Mouse (Mus musculus) forebrain, postnatal 0 days (tissue): ENCODE measurements at regions not wholly inside any gene's neighbourhood (a gene's known extent, or its start where the extent isn't known, plus 50 kb on each side); places are given as distances from the start of the nearest gene placed in this dataset.

Experiments used
- ATAC-seq: fragments of 200-750 bp; cut with Nextera tagmentation; 2 replicates; pipeline ENCODE4 v1.8.0; 2017; ENCODE audit warnings: mild to moderate bottlenecking, moderate library complexity
- DNase-seq: peaks from one replicate; pipeline ENCODE4 v3.0.0-alpha.2; 2015
- H3K27ac ChIP-seq: fragments of 300-500 bp; sonication (generic); 2 replicates; pipeline ENCODE4 v1.5.1; 2014; ENCODE audit warnings: low read depth, mild to moderate bottlenecking, antibody characterized with exemption, low read length, moderate library complexity, mixed read lengths
- H3K27me3 ChIP-seq: fragments of 300-500 bp; sonication (generic); 2 replicates; pipeline ENCODE4 v1.6.1; 2014; ENCODE audit warnings: mild to moderate bottlenecking, low read length, mixed read lengths; ENCODE audit not compliant: insufficient read depth
- H3K36me3 ChIP-seq: fragments of 300-500 bp; sonication (generic); 2 replicates; pipeline ENCODE4 v1.6.1; 2014; ENCODE audit warnings: mild to moderate bottlenecking, moderate library complexity; ENCODE audit not compliant: insufficient read depth
- H3K4me1 ChIP-seq: fragments of 300-500 bp; sonication (generic); 2 replicates; pipeline ENCODE4 v1.6.1; 2014; ENCODE audit warnings: antibody characterized with exemption; ENCODE audit not compliant: insufficient read depth
- H3K4me2 ChIP-seq: fragments of 300-500 bp; sonication (generic); 2 replicates; pipeline ENCODE4 v1.6.1; 2014; ENCODE audit warnings: low read depth, mild to moderate bottlenecking, moderate library complexity
- H3K4me3 ChIP-seq: fragments of 300-500 bp; sonication (generic); 2 replicates; pipeline ENCODE4 v1.5.1; 2014; ENCODE audit warnings: low read depth, low read length, mixed read lengths
- H3K9ac ChIP-seq: fragments of 300-500 bp; sonication (generic); 2 replicates; pipeline ENCODE4 v1.6.1; 2014; ENCODE audit warnings: mild to moderate bottlenecking
- H3K9me3 ChIP-seq: fragments of 300-500 bp; sonication (generic); 2 replicates; pipeline ENCODE4 v1.6.1; 2016; ENCODE audit warnings: low read length
- CTCF ChIP-seq: sonication (generic); IDR thresholded peaks from 2 replicates; pipeline ENCODE4 v1.5.1; 2016; ENCODE audit warnings: antibody characterized with exemption, control low read depth, low read depth
- WGBS: fragments of 180-500 bp; shearing (Covaris S2); extraction: QIAGEN DNeasy Blood & Tissue Kit; methylation state at CpG from one replicate; pipeline ENCODE4 v1.1.7; 2014; 5-methylcytosine and 5-hydroxymethylcytosine counted together

- TF ChIP-seq CTCF: 0 out of 2 replicates have a peak, but pooled peaks have one; percentile 25
- Histone ChIP-seq H3K36me3 (no peaks in the 10 kb centered on the region), H3K4me3 (no peak overlapping the region), H3K4me2 (no peak overlapping the region), H3K27me3 (no peaks in the 10 kb centered on the region), H3K9me3 (no peaks in the 10 kb centered on the region), H3K4me1 (peaks cover 8% of the 10 kb centered on the region), H3K9ac (no peak overlapping the region), H3K27ac (peak overlapping the region; percentile 55)
- WGBS: 52% methylated on average over 4 of the region's 4 CpGs
- DNase-seq: peak; percentile 69
- peak; percentile 77 for ATAC-seq
These were observed 221.5 kb downstream of the Tmem182 start for GRCm38 (mm10) chr1:41026943-41027342.

- Histone ChIP-seq H3K36me3 (no peaks in the 10 kb centered on the region), H3K4me3 (no peak overlapping the region), H3K9me3 (no peaks in the 10 kb centered on the region), H3K4me2 (no peak overlapping the region), H3K27me3 (no peaks in the 10 kb centered on the region), H3K9ac (no peak overlapping the region), H3K4me1 (peaks cover 8% of the 10 kb centered on the region), H3K27ac (peak overlapping the region; percentile 55)
- no peak for TF ChIP-seq CTCF
- 15% methylated on average over 4 of the region's 4 CpGs for WGBS
- ATAC-seq: peak; percentile 94
- DNase-seq: peak; percentile 90
These were observed 222.2 kb downstream of the Tmem182 start for GRCm38 (mm10) chr1:41027540-41027978.

GRCm38 (mm10) chr1:41028021-41028420 lies 222.6 kb downstream of the Tmem182 start:
- no peaks in the 10 kb centered on the region for H3K27me3 ChIP-seq
- no peaks in the 10 kb centered on the region for H3K36me3 ChIP-seq
- H3K9me3 ChIP-seq: no peaks in the 10 kb centered on the region
- H3K4me3 ChIP-seq: no peak overlapping the region
- peaks cover 8% of the 10 kb centered on the region for H3K4me1 ChIP-seq
- 43% methylated on average over 2 of the region's 2 CpGs for WGBS
- no peak overlapping the region for H3K9ac ChIP-seq
- H3K4me2 ChIP-seq: no peak overlapping the region
- ATAC-seq (no peak), DNase-seq (peak; percentile 50)
- TF ChIP-seq CTCF: no peak
- peak overlapping the region; percentile 55 for H3K27ac ChIP-seq

- no peak for TF ChIP-seq CTCF
- Histone ChIP-seq H3K27ac (peak overlapping the region; percentile 76), H3K4me3 (no peak overlapping the region), H3K36me3 (no peaks in the 10 kb centered on the region), H3K4me2 (0 out of 2 replicates have a peak overlapping the region, but pooled peaks have one; percentile 0), H3K27me3 (no peaks in the 10 kb centered on the region), H3K9me3 (no peaks in the 10 kb centered on the region), H3K4me1 (no peaks in the 10 kb centered on the region), H3K9ac (no peak overlapping the region; the same call in 1 of the 2 replicates)
- ATAC-seq (no peak), DNase-seq (peak; percentile 54)
- WGBS: 48% methylated on average over 22 of the region's 22 CpGs
These were observed 229.9 kb downstream of the Tmem182 start for GRCm38 (mm10) chr1:41035085-41035880.

GRCm38 (mm10) chr1:41036940-41037339 lies 231.5 kb downstream of the Tmem182 start:
- Histone ChIP-seq H3K27ac (peak overlapping the region; percentile 66), H3K27me3 (no peaks in the 10 kb centered on the region), H3K36me3 (no peaks in the 10 kb centered on the region), H3K9ac (no peak overlapping the region), H3K4me1 (no peaks in the 10 kb centered on the region), H3K4me2 (peak overlapping the region; percentile 40), H3K9me3 (no peaks in the 10 kb centered on the region), H3K4me3 (peak overlapping the region; percentile 16; the same call in 1 of the 2 replicates)
- TF ChIP-seq CTCF: no peak
- peak; percentile 76 for DNase-seq
- 18% methylated on average over 12 of the region's 12 CpGs for WGBS
- peak; percentile 75 for ATAC-seq

- TF ChIP-seq CTCF: no peak
- ATAC-seq: peak; percentile 42; the same call in 1 of the 2 replicates
- 54% methylated on average over 5 of the region's 5 CpGs for WGBS
These were observed 249.1 kb downstream of the Tmem182 start for GRCm38 (mm10) chr1:41054426-41054955.

GRCm38 (mm10) chr1:41055761-41056160 lies 250.4 kb downstream of the Tmem182 start:
- TF ChIP-seq CTCF: no peak
- no peaks in the 10 kb centered on the region for H3K9me3 ChIP-seq
- no peaks in the 10 kb centered on the region for H3K27me3 ChIP-seq
- no peak overlapping the region for H3K4me2 ChIP-seq
- H3K36me3 ChIP-seq: no peaks in the 10 kb centered on the region
- H3K9ac ChIP-seq: no peak overlapping the region
- no peak overlapping the region for H3K4me3 ChIP-seq
- no peak for ATAC-seq
- H3K4me1 ChIP-seq: 0 out of 2 replicates have a peak, but pooled peaks cover 5% of the 10 kb centered on the region
- 45% methylated on average over 10 of the region's 10 CpGs for WGBS
- no peak for DNase-seq
- no peak overlapping the region for H3K27ac ChIP-seq

More at GRCm38 (mm10) chr1:41054426-41054955, 249.1 kb downstream of the Tmem182 start:
- H3K27me3 ChIP-seq: no peaks in the 10 kb centered on the region
- no peak overlapping the region for H3K27ac ChIP-seq
- H3K4me1 ChIP-seq: 0 out of 2 replicates have a peak, but pooled peaks cover 5% of the 10 kb centered on the region
- no peak overlapping the region for H3K4me2 ChIP-seq
- no peaks in the 10 kb centered on the region for H3K36me3 ChIP-seq
- H3K4me3 ChIP-seq: no peak overlapping the region
- no peak overlapping the region for H3K9ac ChIP-seq
- no peaks in the 10 kb centered on the region for H3K9me3 ChIP-seq
- DNase-seq: no peak
